Mouse (Mus musculus): ENCODE data around the gene B3gnt3. TPM values are rescaled to one million over a fixed set of nuclear protein-coding genes. Genes with fewer than 3 reads are reported as not detected.

The B3gnt3 gene
- polyA plus RNA-seq, 1 experiment from 2014 or later, result 0.56 TPM

DNA sequence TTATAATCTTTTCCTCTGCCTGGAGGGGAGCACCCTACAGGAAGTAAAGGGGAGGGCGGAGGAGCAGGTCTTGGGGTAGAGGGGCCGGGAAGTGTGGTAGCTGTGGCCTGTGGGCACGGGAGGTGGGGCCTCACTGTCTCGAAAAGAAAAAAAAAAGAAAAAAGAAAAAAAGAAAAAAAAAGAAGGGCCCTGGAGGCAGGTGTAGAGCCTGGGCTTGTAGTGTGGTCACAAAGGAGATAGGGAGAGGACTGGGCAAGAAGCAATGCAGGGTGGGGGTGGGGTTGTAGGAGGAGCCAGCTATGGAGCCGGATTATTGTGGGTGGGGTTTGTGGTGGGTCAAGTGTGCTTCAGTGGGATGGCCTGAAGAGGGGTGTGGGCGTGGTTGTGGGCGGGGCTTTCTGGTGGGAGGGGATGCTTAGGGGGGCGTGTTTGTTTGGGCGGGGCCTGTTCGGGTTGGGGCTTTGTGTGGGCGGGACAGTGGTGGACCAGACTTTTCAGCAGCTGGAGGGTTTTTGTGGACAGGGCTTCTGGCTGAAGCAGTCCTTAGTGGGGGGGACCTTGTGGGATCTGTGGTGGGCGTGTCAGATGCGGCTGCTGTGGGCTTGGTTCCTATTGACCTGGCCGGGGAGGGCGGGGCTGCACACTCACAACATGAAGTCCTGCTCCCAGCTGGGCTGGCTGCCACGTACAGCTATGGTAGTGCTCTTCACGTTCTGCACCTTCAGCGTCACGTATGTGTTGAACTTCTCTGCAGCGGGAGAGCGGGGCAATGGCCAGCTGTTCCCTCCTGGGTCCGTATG, 36.1 kb downstream of the B3gnt3 start:
- WGBS, result 6% methylated on average over 22 of the region's 22 CpGs
- ATAC-seq (ENCODE audit: low FRiP score), result no peak
- H3K4me1 ChIP-seq, result peaks cover 47% of the 10 kb centered on the region

DNA sequence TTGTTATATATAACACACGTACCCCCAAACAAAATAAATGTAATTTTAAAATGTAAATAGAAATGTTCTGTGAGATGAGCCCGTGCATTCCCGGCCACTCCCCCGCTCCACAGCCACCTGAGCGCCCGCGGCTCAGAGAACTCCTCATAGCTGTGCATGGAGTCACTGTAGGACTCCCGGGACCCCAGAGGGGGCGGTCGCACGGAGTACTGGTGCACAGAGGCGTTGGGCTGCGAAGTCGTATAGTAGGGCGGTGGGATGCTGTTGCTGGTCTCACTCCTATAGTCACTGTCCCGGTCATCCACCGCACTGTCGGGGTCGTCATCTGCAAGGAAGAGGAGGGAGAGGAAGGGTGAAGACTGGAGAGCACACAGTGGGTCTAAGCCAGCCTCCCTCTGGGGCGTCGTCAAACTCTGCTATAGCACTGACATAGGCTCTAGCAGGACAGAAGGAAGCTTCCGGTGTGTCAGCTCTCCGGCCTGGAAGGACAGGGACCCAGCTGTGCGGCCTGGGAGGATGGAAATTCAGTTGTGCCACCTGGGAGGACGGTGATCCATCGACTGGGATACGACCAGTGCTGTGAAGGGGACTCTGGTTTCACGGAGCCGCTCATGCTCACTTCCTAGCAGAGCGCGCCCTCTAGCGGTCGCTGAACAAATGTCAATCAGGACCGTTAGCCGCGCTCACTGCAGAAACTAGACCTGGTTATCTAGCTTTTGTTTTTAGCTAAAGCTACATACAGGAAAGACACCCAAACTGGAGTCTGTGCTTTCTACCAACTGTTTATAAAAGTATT, 41.1 kb downstream of the B3gnt3 start:
- WGBS, result 8% methylated on average over 36 of the region's 36 CpGs
- Histone ChIP-seq H3K4me2 (0 out of 2 replicates have a peak overlapping the region, but pooled peaks have one; percentile 9), H3K9ac (replicated peaks) (no peak overlapping the region), H3K27ac (replicated peaks) (no peak overlapping the region), H3K4me3 (replicated peaks) (no peak overlapping the region), H3K9me3 (replicated peaks) (no peaks in the 10 kb centered on the region), H3K4me1 (peaks cover 5% of the 10 kb centered on the region; the same call in 1 of the 2 replicates), H3K36me3 (peaks cover 55% of the 10 kb centered on the region), H3K27me3 (replicated peaks) (peaks cover 55% of the 10 kb centered on the region)
- peak; percentile 71 for ATAC-seq (ENCODE audit: low FRiP score)

More for the DNA sequence above, 36.1 kb downstream of the B3gnt3 start:
- Histone ChIP-seq H3K27me3 (replicated peaks) (peaks cover 11% of the 10 kb centered on the region), H3K9me3 (replicated peaks) (no peaks in the 10 kb centered on the region), H3K27ac (replicated peaks) (no peak overlapping the region), H3K4me2 (peak overlapping the region; percentile 25; the same call in 1 of the 2 replicates), H3K4me3 (replicated peaks) (no peak overlapping the region), H3K9ac (replicated peaks) (no peak overlapping the region), H3K36me3 (peaks cover 29% of the 10 kb centered on the region; the same call in 1 of the 2 replicates)

- Histone ChIP-seq H3K36me3 (peaks cover 59% of the 10 kb centered on the region), H3K4me2 (no peak overlapping the region), H3K27ac (replicated peaks) (no peak overlapping the region), H3K27me3 (replicated peaks) (peaks cover 63% of the 10 kb centered on the region), H3K4me1 (peaks cover 5% of the 10 kb centered on the region; the same call in 1 of the 2 replicates), H3K9ac (replicated peaks) (no peak overlapping the region), H3K9me3 (replicated peaks) (no peaks in the 10 kb centered on the region), H3K4me3 (replicated peaks) (no peak overlapping the region)
- 71% methylated on average over 1 of the region's 1 CpGs for WGBS
- no peak for ATAC-seq (ENCODE audit: low FRiP score)
Observed at GRCm38 (mm10) chr8:71659751-71660150, 41.8 kb downstream of the B3gnt3 start.

DNA sequence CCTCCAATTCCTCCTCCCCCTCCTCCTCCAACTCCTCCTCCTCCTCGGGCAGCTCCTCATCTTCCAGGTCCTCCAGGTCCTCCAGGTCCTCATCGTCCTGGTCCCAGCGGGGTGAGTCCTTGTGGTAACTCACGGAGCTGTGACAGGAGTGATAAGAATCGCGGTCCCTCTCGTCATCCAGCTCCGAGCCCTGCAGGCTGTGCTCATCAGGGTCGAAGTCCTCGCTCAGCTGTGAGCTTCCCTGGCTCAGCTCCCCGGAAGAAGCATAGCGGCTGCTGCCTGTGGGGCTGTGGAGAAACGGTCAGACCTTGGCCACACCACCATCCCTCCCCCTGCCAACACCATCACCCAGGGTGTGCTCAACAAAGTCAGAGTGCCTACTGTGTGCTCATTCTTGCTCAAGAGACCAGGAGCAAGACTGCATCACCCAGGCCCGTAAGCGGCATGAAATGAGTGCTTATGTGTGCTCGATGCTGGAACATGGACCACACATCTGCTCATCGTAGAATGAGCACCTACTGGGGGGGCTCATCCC, 43.0 kb downstream of the B3gnt3 start:
- peaks cover 62% of the 10 kb centered on the region for H3K36me3 ChIP-seq
- H3K27ac ChIP-seq (replicated peaks), result no peak overlapping the region
- H3K9ac ChIP-seq (replicated peaks), result no peak overlapping the region
- no peak overlapping the region for H3K4me2 ChIP-seq
- no peak overlapping the region for H3K4me3 ChIP-seq (replicated peaks)
- peaks cover 5% of the 10 kb centered on the region; the same call in 1 of the 2 replicates for H3K4me1 ChIP-seq
- no peaks in the 10 kb centered on the region for H3K9me3 ChIP-seq (replicated peaks)
- WGBS, result 40% methylated on average over 17 of the region's 17 CpGs
- no peak for ATAC-seq (ENCODE audit: low FRiP score)
- H3K27me3 ChIP-seq (replicated peaks), result peaks cover 72% of the 10 kb centered on the region

- H3K9me3 ChIP-seq (replicated peaks), result no peaks in the 10 kb centered on the region
- no peak for ATAC-seq (ENCODE audit: low FRiP score)
- 22% methylated on average over 8 of the region's 9 CpGs for WGBS
- H3K4me1 ChIP-seq, result peaks cover 5% of the 10 kb centered on the region; the same call in 1 of the 2 replicates
- H3K27ac ChIP-seq (replicated peaks), result no peak overlapping the region
- H3K9ac ChIP-seq (replicated peaks), result no peak overlapping the region
- H3K27me3 ChIP-seq (replicated peaks), result peaks cover 69% of the 10 kb centered on the region
- H3K4me2 ChIP-seq, result no peak overlapping the region
- H3K4me3 ChIP-seq (replicated peaks), result no peak overlapping the region
- H3K36me3 ChIP-seq, result peaks cover 61% of the 10 kb centered on the region
Observed at GRCm38 (mm10) chr8:71657816-71658215, 43.8 kb downstream of the B3gnt3 start.

GRCm38 (mm10) chr8:71654600-71654999, 47.0 kb downstream of the B3gnt3 start:
- no peak overlapping the region for H3K27ac ChIP-seq (replicated peaks)
- peaks cover 71% of the 10 kb centered on the region for H3K36me3 ChIP-seq
- H3K9ac ChIP-seq (replicated peaks), result no peak overlapping the region
- peak; percentile 26; the same call in 1 of the 2 replicates for ATAC-seq (ENCODE audit: low FRiP score)
- peaks cover 57% of the 10 kb centered on the region for H3K27me3 ChIP-seq (replicated peaks)
- H3K4me3 ChIP-seq (replicated peaks), result 0 out of 2 replicates have a peak overlapping the region, but pooled peaks have one; percentile 4
- peak overlapping the region; percentile 9; the same call in 1 of the 2 replicates for H3K4me2 ChIP-seq
- no peaks in the 10 kb centered on the region for H3K9me3 ChIP-seq (replicated peaks)
- WGBS, result 3% methylated on average over 24 of the region's 24 CpGs
- no peaks in the 10 kb centered on the region; the same call in 1 of the 2 replicates for H3K4me1 ChIP-seq

GRCm38 (mm10) chr8:71645510-71645909, 56.1 kb downstream of the B3gnt3 start:
- no peaks in the 10 kb centered on the region for H3K4me1 ChIP-seq
- no peak overlapping the region for H3K27ac ChIP-seq (replicated peaks)
- no peaks in the 10 kb centered on the region for H3K9me3 ChIP-seq (replicated peaks)
- H3K4me2 ChIP-seq, result no peak overlapping the region
- peaks cover 78% of the 10 kb centered on the region for H3K36me3 ChIP-seq
- H3K27me3 ChIP-seq (replicated peaks), result no peaks in the 10 kb centered on the region; the same call in 1 of the 2 replicates
- H3K4me3 ChIP-seq (replicated peaks), result no peak overlapping the region
- WGBS, result 81% methylated on average over 9 of the region's 9 CpGs
- no peak for ATAC-seq (ENCODE audit: low FRiP score)
- H3K9ac ChIP-seq (replicated peaks), result no peak overlapping the region

Other genes with a start within 250 kb of the B3gnt3 start
- gene Abhd8, start 238.1 kb downstream of the B3gnt3 start, polyA plus RNA-seq (2015; fragmentation: Nextera tagmentation; extraction: Ambion mirVana), result 160 and 192 TPM in 2 replicates
- 181 and 182 TPM in 2 replicates for gene Mrpl34, start 236.8 kb downstream of the B3gnt3 start, polyA plus RNA-seq (2015; fragmentation: Nextera tagmentation; extraction: Ambion mirVana)
- gene Dda1, start 232.6 kb downstream of the B3gnt3 start, polyA plus RNA-seq (2015; fragmentation: Nextera tagmentation; extraction: Ambion mirVana), result 223 and 252 TPM in 2 replicates
- 5.7 and 6.8 TPM in 2 replicates for gene Ano8, start 215.8 kb downstream of the B3gnt3 start, polyA plus RNA-seq (2015; fragmentation: Nextera tagmentation; extraction: Ambion mirVana)
- 15.4 and 17.1 TPM in 2 replicates for gene Gtpbp3, start 213.7 kb downstream of the B3gnt3 start, polyA plus RNA-seq (2015; fragmentation: Nextera tagmentation; extraction: Ambion mirVana)
- 9.5 and 21.1 TPM in 2 replicates for gene Plvap, start 190.0 kb downstream of the B3gnt3 start, polyA plus RNA-seq (2015; fragmentation: Nextera tagmentation; extraction: Ambion mirVana)
- 0.13 TPM in 2 replicates for gene Ccdc194, start 176.1 kb downstream of the B3gnt3 start, polyA plus RNA-seq (2015; fragmentation: Nextera tagmentation; extraction: Ambion mirVana)
- gene Bst2, start 164.3 kb downstream of the B3gnt3 start, polyA plus RNA-seq (2015; fragmentation: Nextera tagmentation; extraction: Ambion mirVana), result 16.1 and 35.7 TPM in 2 replicates
- gene Mvb12a, start 158.9 kb downstream of the B3gnt3 start, polyA plus RNA-seq (2015; fragmentation: Nextera tagmentation; extraction: Ambion mirVana), result 71.3 and 72.0 TPM in 2 replicates
- gene Tmem221, start 142.9 kb downstream of the B3gnt3 start, polyA plus RNA-seq (2015; fragmentation: Nextera tagmentation; extraction: Ambion mirVana), result 0.15 and 0.95 TPM in 2 replicates
- gene Nxnl1, start 135.2 kb downstream of the B3gnt3 start, polyA plus RNA-seq (2015; fragmentation: Nextera tagmentation; extraction: Ambion mirVana), result 0.15 TPM in 1 of 2 replicates, not detected in the other
- 83.0 and 85.9 TPM in 2 replicates for gene Slc27a1, start 132.9 kb downstream of the B3gnt3 start, polyA plus RNA-seq (2015; fragmentation: Nextera tagmentation; extraction: Ambion mirVana)
- gene Pgls, start 109.6 kb downstream of the B3gnt3 start, polyA plus RNA-seq (2015; fragmentation: Nextera tagmentation; extraction: Ambion mirVana), result 223 and 232 TPM in 2 replicates
- 8.4 and 10.2 TPM in 2 replicates for gene Fam129c, start 104.1 kb downstream of the B3gnt3 start, polyA plus RNA-seq (2015; fragmentation: Nextera tagmentation; extraction: Ambion mirVana)
- 73.4 and 76.9 TPM in 2 replicates for gene Colgalt1, start 90.8 kb downstream of the B3gnt3 start, polyA plus RNA-seq (2015; fragmentation: Nextera tagmentation; extraction: Ambion mirVana)
- 18.1 and 22.2 TPM in 2 replicates for gene Unc13a, start 30.0 kb downstream of the B3gnt3 start, polyA plus RNA-seq (2015; fragmentation: Nextera tagmentation; extraction: Ambion mirVana)
- gene Jak3, start 25.5 kb downstream of the B3gnt3 start, polyA plus RNA-seq (2015; fragmentation: Nextera tagmentation; extraction: Ambion mirVana), result 7.4 and 11.5 TPM in 2 replicates
- gene Insl3, start 12.6 kb downstream of the B3gnt3 start, polyA plus RNA-seq (2015; fragmentation: Nextera tagmentation; extraction: Ambion mirVana), result 1.4 and 2.8 TPM in 2 replicates
- gene Fcho1, start 23.9 kb upstream of the B3gnt3 start, polyA plus RNA-seq (2015; fragmentation: Nextera tagmentation; extraction: Ambion mirVana), result 81.2 and 85.0 TPM in 2 replicates
- gene Zfp709, start 180.2 kb upstream of the B3gnt3 start, polyA plus RNA-seq (2015; fragmentation: Nextera tagmentation; extraction: Ambion mirVana), result 7.4 and 9.4 TPM in 2 replicates
- gene Zfp882, start 206.8 kb upstream of the B3gnt3 start, polyA plus RNA-seq (2015; fragmentation: Nextera tagmentation; extraction: Ambion mirVana), result 13.5 and 17.1 TPM in 2 replicates
- 33.5 and 35.1 TPM in 2 replicates for gene Zfp617, start 206.8 kb upstream of the B3gnt3 start, polyA plus RNA-seq (2015; fragmentation: Nextera tagmentation; extraction: Ambion mirVana)
- 13.8 and 19.4 TPM in 2 replicates for gene Zfp961, start 249.2 kb upstream of the B3gnt3 start, polyA plus RNA-seq (2015; fragmentation: Nextera tagmentation; extraction: Ambion mirVana)

Data from neural tube, embryonic 15.5 days (tissue).